Mouse (Mus musculus) forebrain, postnatal 0 days (tissue): ENCODE measurements at regions not wholly inside any gene's neighbourhood (a gene's known extent, or its start where the extent isn't known, plus 50 kb on each side); places are given as distances from the start of the nearest gene placed in this dataset.

Experiments
- ATAC-seq: fragments of 200-750 bp; cut with Nextera tagmentation; 2 replicates; pipeline ENCODE4 v1.8.0; 2017; ENCODE audit warnings: mild to moderate bottlenecking, moderate library complexity
- DNase-seq: peaks from one replicate; pipeline ENCODE4 v3.0.0-alpha.2; 2015
- H3K27ac ChIP-seq: fragments of 300-500 bp; sonication (generic); 2 replicates; pipeline ENCODE4 v1.5.1; 2014; ENCODE audit warnings: low read depth, mild to moderate bottlenecking, antibody characterized with exemption, low read length, moderate library complexity, mixed read lengths
- H3K27me3 ChIP-seq: fragments of 300-500 bp; sonication (generic); 2 replicates; pipeline ENCODE4 v1.6.1; 2014; ENCODE audit warnings: mild to moderate bottlenecking, low read length, mixed read lengths; ENCODE audit not compliant: insufficient read depth
- H3K36me3 ChIP-seq: fragments of 300-500 bp; sonication (generic); 2 replicates; pipeline ENCODE4 v1.6.1; 2014; ENCODE audit warnings: mild to moderate bottlenecking, moderate library complexity; ENCODE audit not compliant: insufficient read depth
- H3K4me1 ChIP-seq: fragments of 300-500 bp; sonication (generic); 2 replicates; pipeline ENCODE4 v1.6.1; 2014; ENCODE audit warnings: antibody characterized with exemption; ENCODE audit not compliant: insufficient read depth
- H3K4me2 ChIP-seq: fragments of 300-500 bp; sonication (generic); 2 replicates; pipeline ENCODE4 v1.6.1; 2014; ENCODE audit warnings: low read depth, mild to moderate bottlenecking, moderate library complexity
- H3K4me3 ChIP-seq: fragments of 300-500 bp; sonication (generic); 2 replicates; pipeline ENCODE4 v1.5.1; 2014; ENCODE audit warnings: low read depth, low read length, mixed read lengths
- H3K9ac ChIP-seq: fragments of 300-500 bp; sonication (generic); 2 replicates; pipeline ENCODE4 v1.6.1; 2014; ENCODE audit warnings: mild to moderate bottlenecking
- H3K9me3 ChIP-seq: fragments of 300-500 bp; sonication (generic); 2 replicates; pipeline ENCODE4 v1.6.1; 2016; ENCODE audit warnings: low read length
- CTCF ChIP-seq: sonication (generic); IDR thresholded peaks from 2 replicates; pipeline ENCODE4 v1.5.1; 2016; ENCODE audit warnings: antibody characterized with exemption, control low read depth, low read depth
- WGBS: fragments of 180-500 bp; shearing (Covaris S2); extraction: QIAGEN DNeasy Blood & Tissue Kit; methylation state at CpG from one replicate; pipeline ENCODE4 v1.1.7; 2014; 5-methylcytosine and 5-hydroxymethylcytosine counted together

- Histone ChIP-seq H3K27ac (no peak overlapping the region), H3K4me2 (no peak overlapping the region), H3K4me3 (no peak overlapping the region), H3K36me3 (no peaks in the 10 kb centered on the region), H3K9me3 (no peaks in the 10 kb centered on the region), H3K9ac (no peak overlapping the region), H3K4me1 (no peaks in the 10 kb centered on the region), H3K27me3 (peaks cover 5% of the 10 kb centered on the region; the same call in 1 of the 2 replicates)
- TF ChIP-seq CTCF = no peak
- ATAC-seq (no peak), DNase-seq (no peak)
Observed at GRCm38 (mm10) chr7:136541876-136542655, 352.3 kb upstream of the Mgmt start.

GRCm38 (mm10) chr7:136542896-136543295, 351.5 kb upstream of the Mgmt start:
- no peak for DNase-seq
- Histone ChIP-seq H3K4me2 (no peak overlapping the region), H3K36me3 (no peaks in the 10 kb centered on the region), H3K27me3 (peaks cover 5% of the 10 kb centered on the region; the same call in 1 of the 2 replicates), H3K4me1 (no peaks in the 10 kb centered on the region), H3K27ac (no peak overlapping the region), H3K4me3 (no peak overlapping the region), H3K9me3 (no peaks in the 10 kb centered on the region), H3K9ac (no peak overlapping the region)
- 73% methylated on average over 7 of the region's 7 CpGs for WGBS
- no peak for TF ChIP-seq CTCF
- ATAC-seq = no peak

- DNase-seq (no peak), ATAC-seq (no peak)
- no peaks in the 10 kb centered on the region for H3K36me3 ChIP-seq
- no peak overlapping the region for H3K27ac ChIP-seq
- WGBS = 45% methylated on average over 3 of the region's 3 CpGs
- H3K9me3 ChIP-seq = no peaks in the 10 kb centered on the region
- no peak overlapping the region for H3K4me3 ChIP-seq
- no peaks in the 10 kb centered on the region for H3K4me1 ChIP-seq
- no peak for TF ChIP-seq CTCF
- no peak overlapping the region for H3K9ac ChIP-seq
- H3K27me3 ChIP-seq = no peaks in the 10 kb centered on the region
- H3K4me2 ChIP-seq = no peak overlapping the region
Observed at GRCm38 (mm10) chr7:136547837-136548236, 346.6 kb upstream of the Mgmt start.

- H3K4me3 ChIP-seq = no peak overlapping the region
- no peaks in the 10 kb centered on the region for H3K9me3 ChIP-seq
- H3K4me1 ChIP-seq = no peaks in the 10 kb centered on the region
- no peak for DNase-seq
- no peak for TF ChIP-seq CTCF
- H3K4me2 ChIP-seq = no peak overlapping the region
- H3K36me3 ChIP-seq = no peaks in the 10 kb centered on the region
- no peak overlapping the region for H3K9ac ChIP-seq
- no peaks in the 10 kb centered on the region for H3K27me3 ChIP-seq
- WGBS = 42% methylated on average over 4 of the region's 4 CpGs
- no peak for ATAC-seq
- H3K27ac ChIP-seq = no peak overlapping the region
Observed at GRCm38 (mm10) chr7:136556436-136556835, 338.0 kb upstream of the Mgmt start.

- Histone ChIP-seq H3K36me3 (no peaks in the 10 kb centered on the region), H3K27me3 (no peaks in the 10 kb centered on the region), H3K4me2 (no peak overlapping the region), H3K9ac (no peak overlapping the region), H3K4me1 (no peaks in the 10 kb centered on the region), H3K4me3 (no peak overlapping the region), H3K9me3 (no peaks in the 10 kb centered on the region), H3K27ac (no peak overlapping the region)
- ATAC-seq = no peak
- no peak for TF ChIP-seq CTCF
- 65% methylated on average over 6 of the region's 6 CpGs for WGBS
- DNase-seq = no peak
Observed at GRCm38 (mm10) chr7:136559536-136559935, 334.9 kb upstream of the Mgmt start.

GRCm38 (mm10) chr7:136570911-136571310, 323.5 kb upstream of the Mgmt start:
- TF ChIP-seq CTCF = no peak
- ATAC-seq (no peak), DNase-seq (no peak)
- Histone ChIP-seq H3K4me2 (no peak overlapping the region), H3K9me3 (no peaks in the 10 kb centered on the region), H3K4me3 (no peak overlapping the region), H3K36me3 (no peaks in the 10 kb centered on the region), H3K27me3 (peaks cover 3% of the 10 kb centered on the region; the same call in 1 of the 2 replicates), H3K9ac (no peak overlapping the region), H3K4me1 (no peaks in the 10 kb centered on the region), H3K27ac (no peak overlapping the region)
- 29% methylated on average over 7 of the region's 7 CpGs for WGBS

- 53% methylated on average over 12 of the region's 12 CpGs for WGBS
- Histone ChIP-seq H3K9me3 (no peaks in the 10 kb centered on the region), H3K9ac (no peak overlapping the region), H3K27me3 (peaks cover 7% of the 10 kb centered on the region; the same call in 1 of the 2 replicates), H3K4me1 (no peaks in the 10 kb centered on the region), H3K4me3 (no peak overlapping the region), H3K36me3 (no peaks in the 10 kb centered on the region), H3K4me2 (no peak overlapping the region), H3K27ac (no peak overlapping the region)
- DNase-seq (no peak), ATAC-seq (no peak)
- TF ChIP-seq CTCF = no peak
Observed at GRCm38 (mm10) chr7:136581896-136582295, 312.5 kb upstream of the Mgmt start.
